8 mouse cellular contexts compared by ENCODE assay signal in the genomic region with DNA sequence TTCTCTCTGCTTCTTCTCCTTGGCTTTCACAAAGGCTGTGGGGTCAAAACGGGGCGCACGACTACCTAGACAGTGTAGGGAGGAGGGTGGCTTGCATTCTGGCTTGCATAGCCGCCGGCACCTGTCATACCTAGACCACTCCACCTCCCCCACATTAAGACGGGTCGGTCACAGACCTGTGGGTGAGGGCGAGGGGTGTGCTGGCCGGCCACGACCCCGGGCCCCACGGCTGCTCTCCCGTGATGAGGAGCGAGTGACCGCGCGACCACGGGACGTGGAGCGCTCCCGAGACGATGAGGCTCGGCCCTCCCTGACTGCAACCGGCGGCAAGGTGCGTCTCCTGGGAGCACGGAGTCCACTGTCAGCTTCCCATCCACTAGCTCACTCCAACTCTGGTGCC. TPM values are rescaled to one million over a fixed set of nuclear protein-coding genes. Genes with fewer than 3 reads are reported as not detected.
A peak's percentile ranks its signal among the peaks of the same experiment; 100 is the strongest.
DNase-seq lines count a peak whose midpoint lies in the region; ATAC-seq lines count a peak whose summit lies in the region.

No protein-coding gene starts in this region.

- H3K36me3 ChIP-seq in embryonic facial prominence, embryonic 13.5 days = peaks cover 22% of the 10 kb centered on the region
- H3K36me3 ChIP-seq in hindbrain, embryonic 14.5 days (replicated peaks; ENCODE audit: control insufficient read depth, insufficient read depth) = no peaks in the 10 kb centered on the region
- no peaks in the 10 kb centered on the region for H3K36me3 ChIP-seq in midbrain, embryonic 13.5 days

- peak; percentile 20 for DNase-seq in kidney, adult 18-20 months
- no peak for DNase-seq in kidney, postnatal 14 days
- no peak for DNase-seq in hindbrain, embryonic 14.5 days (ENCODE audit: low spot score)
- no peak for DNase-seq in left cerebral cortex, postnatal 14 days (ENCODE audit: low spot score in 2 of 2)
- no peak for DNase-seq in layer of hippocampus, postnatal 25 days (ENCODE audit: extremely low spot score in 1 of 2, low spot score in 1 of 2)

- H3K4me1 ChIP-seq in embryonic facial prominence, embryonic 13.5 days = peaks cover 25% of the 10 kb centered on the region
- peaks cover 14% of the 10 kb centered on the region for H3K4me1 ChIP-seq in hindbrain, embryonic 14.5 days (replicated peaks; ENCODE audit: control insufficient read depth, insufficient read depth, low read length)
- H3K4me1 ChIP-seq in midbrain, embryonic 13.5 days (replicated peaks) = peaks cover 32% of the 10 kb centered on the region

- WGBS in embryonic facial prominence, embryonic 13.5 days = 17% methylated on average over 27 of the region's 27 CpGs
- WGBS in hindbrain, embryonic 14.5 days = 32% methylated on average over 26 of the region's 27 CpGs
- WGBS in midbrain, embryonic 13.5 days = 29% methylated on average over 27 of the region's 27 CpGs

- 0 out of 2 replicates have a peak, but pooled peaks have one; percentile 21 for ATAC-seq in embryonic facial prominence, embryonic 13.5 days (ENCODE audit: insufficient number of reproducible peaks, insufficient read depth, low FRiP score, low TSS enrichment, low read depth)
- peak; percentile 32; the same call in 1 of the 2 replicates for ATAC-seq in hindbrain, embryonic 14.5 days (ENCODE audit: low FRiP score)
- peak; percentile 55 for ATAC-seq in midbrain, embryonic 13.5 days
- no peak for ATAC-seq in inflammation-experienced regulatory T-cells, adult 6 months

- H3K9ac ChIP-seq in embryonic facial prominence, embryonic 13.5 days = peak overlapping the region; percentile 67; the same call in 1 of the 2 replicates
- H3K9ac ChIP-seq in hindbrain, embryonic 14.5 days = peak overlapping the region; percentile 58
- H3K9ac ChIP-seq in midbrain, embryonic 13.5 days (replicated peaks) = peak overlapping the region; percentile 71; the same call in 1 of the 2 replicates

- intact Hi-C loops in left cerebral cortex, postnatal 14 days (cut with DNase I) = no loop called here

- H3K4me3 ChIP-seq in embryonic facial prominence, embryonic 13.5 days = peak overlapping the region; percentile 44
- H3K4me3 ChIP-seq in hindbrain, embryonic 14.5 days (replicated peaks; ENCODE audit: low read length) = peak overlapping the region; percentile 36
- H3K4me3 ChIP-seq in midbrain, embryonic 13.5 days (replicated peaks) = peak overlapping the region; percentile 48

- peaks cover 11% of the 10 kb centered on the region for H3K27me3 ChIP-seq in embryonic facial prominence, embryonic 13.5 days
- H3K27me3 ChIP-seq in hindbrain, embryonic 14.5 days (ENCODE audit: control insufficient read depth, insufficient read depth, low read length) = no peaks in the 10 kb centered on the region
- peaks cover 11% of the 10 kb centered on the region for H3K27me3 ChIP-seq in midbrain, embryonic 13.5 days

- peak overlapping the region; percentile 81 for H3K4me2 ChIP-seq in embryonic facial prominence, embryonic 13.5 days
- H3K4me2 ChIP-seq in hindbrain, embryonic 14.5 days (replicated peaks) = peak overlapping the region; percentile 87
- peak overlapping the region; percentile 77 for H3K4me2 ChIP-seq in midbrain, embryonic 13.5 days (replicated peaks)

- H3K27ac ChIP-seq in embryonic facial prominence, embryonic 13.5 days = no peak overlapping the region
- no peak overlapping the region for H3K27ac ChIP-seq in hindbrain, embryonic 14.5 days
- H3K27ac ChIP-seq in midbrain, embryonic 13.5 days = no peak overlapping the region

- no peaks in the 10 kb centered on the region for H3K9me3 ChIP-seq in embryonic facial prominence, embryonic 13.5 days
- no peaks in the 10 kb centered on the region for H3K9me3 ChIP-seq in hindbrain, embryonic 14.5 days (ENCODE audit: control insufficient read depth, low read length)
- H3K9me3 ChIP-seq in midbrain, embryonic 13.5 days = no peaks in the 10 kb centered on the region

RNA-seq across cellular contexts. Expression of a gene that starts 17.2 kb away (rescaled TPM):
- polyA plus RNA-seq in embryonic facial prominence, embryonic 13.5 days (2015; fragmentation: Nextera tagmentation; extraction: Ambion mirVana) = 26.3 and 35.6 TPM in 2 replicates
- 23.9 and 24.0 TPM in 2 replicates for polyA plus RNA-seq in hindbrain, embryonic 14.5 days (2014; fragmentation: Nextera tagmentation; extraction: Ambion mirVana)
- polyA plus RNA-seq in midbrain, embryonic 13.5 days (2015; fragmentation: Nextera tagmentation; extraction: Ambion mirVana) = 20.0 and 23.6 TPM in 2 replicates
- polyA plus RNA-seq in inflammation-experienced regulatory T-cells, adult 6 months (2017; shearing (Covaris generic)) = 1 to 10 TPM; 5.8 to 8.6 (median 6.7) TPM
- 10 to 100 TPM; 11.6 to 13.0 TPM for total RNA-seq in left cerebral cortex, postnatal 14 days (2021)
- 10 to 100 TPM in 1 of 2 experiments, 1 to 10 TPM in 1; 9.5 to 13.5 TPM for total RNA-seq in layer of hippocampus, postnatal 25 days (2021)

RNA-seq across cellular contexts. Expression of a gene that starts 21.9 kb away (rescaled TPM):
- 0.76 and 2.9 TPM in 2 replicates for polyA plus RNA-seq in embryonic facial prominence, embryonic 13.5 days (2015; fragmentation: Nextera tagmentation; extraction: Ambion mirVana)
- polyA plus RNA-seq in hindbrain, embryonic 14.5 days (2014; fragmentation: Nextera tagmentation; extraction: Ambion mirVana) = 24.5 and 25.2 TPM in 2 replicates
- 9.2 and 12.8 TPM in 2 replicates for polyA plus RNA-seq in midbrain, embryonic 13.5 days (2015; fragmentation: Nextera tagmentation; extraction: Ambion mirVana)
- polyA plus RNA-seq in inflammation-experienced regulatory T-cells, adult 6 months (2017; shearing (Covaris generic)) = 100 to 1,000 TPM; 200 to 462 (median 264) TPM
- total RNA-seq in left cerebral cortex, postnatal 14 days (2021) = 10 to 100 TPM; 25.1 to 34.5 TPM
- 10 to 100 TPM in 1 of 2 experiments, 1 to 10 TPM in 1; 8.6 to 17.9 TPM for total RNA-seq in layer of hippocampus, postnatal 25 days (2021)

RNA-seq across cellular contexts. Expression of a gene that starts 32.7 kb away (rescaled TPM):
- 0.62 and 0.65 TPM in 2 replicates for polyA plus RNA-seq in embryonic facial prominence, embryonic 13.5 days (2015; fragmentation: Nextera tagmentation; extraction: Ambion mirVana)
- 15.4 and 16.3 TPM in 2 replicates for polyA plus RNA-seq in hindbrain, embryonic 14.5 days (2014; fragmentation: Nextera tagmentation; extraction: Ambion mirVana)
- polyA plus RNA-seq in midbrain, embryonic 13.5 days (2015; fragmentation: Nextera tagmentation; extraction: Ambion mirVana) = 16.5 and 18.6 TPM in 2 replicates
- polyA plus RNA-seq in inflammation-experienced regulatory T-cells, adult 6 months (2017; shearing (Covaris generic)) = under 1 TPM in 1 of 3 experiments, not detected in 2; 0.05 TPM
- total RNA-seq in left cerebral cortex, postnatal 14 days (2021) = 100 to 1,000 TPM; 105 to 110 TPM
- total RNA-seq in layer of hippocampus, postnatal 25 days (2021) = 10 to 100 TPM; 69.2 to 93.3 TPM

RNA-seq across cellular contexts. Expression of a gene that starts 53.2 kb away (rescaled TPM):
- polyA plus RNA-seq in embryonic facial prominence, embryonic 13.5 days (2015; fragmentation: Nextera tagmentation; extraction: Ambion mirVana) = 0.38 and 0.39 TPM in 2 replicates
- 0.39 and 0.50 TPM in 2 replicates for polyA plus RNA-seq in hindbrain, embryonic 14.5 days (2014; fragmentation: Nextera tagmentation; extraction: Ambion mirVana)
- 0.40 and 0.44 TPM in 2 replicates for polyA plus RNA-seq in midbrain, embryonic 13.5 days (2015; fragmentation: Nextera tagmentation; extraction: Ambion mirVana)
- under 1 TPM; 0.57 to 0.67 (median 0.58) TPM for polyA plus RNA-seq in inflammation-experienced regulatory T-cells, adult 6 months (2017; shearing (Covaris generic))
- total RNA-seq in left cerebral cortex, postnatal 14 days (2021) = 1 to 10 TPM; 1.3 to 2.0 TPM
- 1 to 10 TPM; 1.9 to 2.2 TPM for total RNA-seq in layer of hippocampus, postnatal 25 days (2021)
